Mouse (Mus musculus): ENCODE measurements at regions not wholly inside any gene's neighbourhood (a gene's known extent, or its start where the extent isn't known, plus 50 kb on each side); places are given as distances from the start of the nearest gene placed in this dataset.

- DNase-seq (no peak), ATAC-seq (no peak)
- no peaks in the 10 kb centered on the region for H3K36me3 ChIP-seq (replicated peaks; ENCODE audit: insufficient read depth, low read length)
- H3K27ac ChIP-seq (ENCODE audit: low read depth): no peak overlapping the region
- no peak for TF ChIP-seq CTCF (IDR thresholded peaks at IDR 0.05; ENCODE audit: low read depth)
- TF ChIP-seq EP300 (IDR thresholded peaks at IDR 0.05; ENCODE audit: low read depth): no peak
- no peak overlapping the region for H3K9ac ChIP-seq (replicated peaks)
- no peak overlapping the region for H3K4me3 ChIP-seq (ENCODE audit: low read depth, low read length)
- H3K27me3 ChIP-seq (ENCODE audit: insufficient read depth, low read length): no peaks in the 10 kb centered on the region
- no peaks in the 10 kb centered on the region for H3K4me1 ChIP-seq (ENCODE audit: insufficient read depth)
- no peaks in the 10 kb centered on the region for H3K9me3 ChIP-seq (ENCODE audit: low read length)
- 86% methylated on average over 1 of the region's 1 CpGs for WGBS (ENCODE audit: insufficient replicate concordance)
- no peak overlapping the region for H3K4me2 ChIP-seq (ENCODE audit: low read depth, low read length)
Measured at GRCm38 (mm10) chr7:113010150-113010549, 56.4 kb downstream of the Rassf10 start.

GRCm38 (mm10) chr7:113017092-113017755 lies 63.5 kb downstream of the Rassf10 start:
- WGBS (ENCODE audit: insufficient replicate concordance): 33% methylated on average over 8 of the region's 8 CpGs
- no peaks in the 10 kb centered on the region for H3K36me3 ChIP-seq (replicated peaks; ENCODE audit: insufficient read depth, low read length)
- TF ChIP-seq CTCF (IDR thresholded peaks at IDR 0.05; ENCODE audit: low read depth): no peak
- no peak for TF ChIP-seq EP300 (IDR thresholded peaks at IDR 0.05; ENCODE audit: low read depth)
- H3K4me2 ChIP-seq (ENCODE audit: low read depth, low read length): no peak overlapping the region
- DNase-seq: no peak
- no peak for ATAC-seq
- no peaks in the 10 kb centered on the region for H3K27me3 ChIP-seq (ENCODE audit: insufficient read depth, low read length)
- H3K9ac ChIP-seq (replicated peaks): no peak overlapping the region
- no peak overlapping the region for H3K27ac ChIP-seq (ENCODE audit: low read depth)
- no peaks in the 10 kb centered on the region for H3K4me1 ChIP-seq (ENCODE audit: insufficient read depth)
- no peak overlapping the region for H3K4me3 ChIP-seq (ENCODE audit: low read depth, low read length)
- no peaks in the 10 kb centered on the region for H3K9me3 ChIP-seq (ENCODE audit: low read length)

GRCm38 (mm10) chr7:113021412-113021811 lies 67.7 kb downstream of the Rassf10 start:
- no peaks in the 10 kb centered on the region for H3K9me3 ChIP-seq (ENCODE audit: low read length)
- H3K36me3 ChIP-seq (replicated peaks; ENCODE audit: insufficient read depth, low read length): no peaks in the 10 kb centered on the region
- DNase-seq: no peak
- H3K4me3 ChIP-seq (ENCODE audit: low read depth, low read length): no peak overlapping the region
- no peak overlapping the region for H3K9ac ChIP-seq (replicated peaks)
- no peak for TF ChIP-seq CTCF (IDR thresholded peaks at IDR 0.05; ENCODE audit: low read depth)
- TF ChIP-seq EP300 (IDR thresholded peaks at IDR 0.05; ENCODE audit: low read depth): no peak
- no peak overlapping the region for H3K27ac ChIP-seq (ENCODE audit: low read depth)
- H3K27me3 ChIP-seq (ENCODE audit: insufficient read depth, low read length): no peaks in the 10 kb centered on the region
- no peak overlapping the region for H3K4me2 ChIP-seq (ENCODE audit: low read depth, low read length)
- H3K4me1 ChIP-seq (ENCODE audit: insufficient read depth): no peaks in the 10 kb centered on the region
- WGBS (ENCODE audit: insufficient replicate concordance): 34% methylated on average over 5 of the region's 5 CpGs
- ATAC-seq: no peak

DNA sequence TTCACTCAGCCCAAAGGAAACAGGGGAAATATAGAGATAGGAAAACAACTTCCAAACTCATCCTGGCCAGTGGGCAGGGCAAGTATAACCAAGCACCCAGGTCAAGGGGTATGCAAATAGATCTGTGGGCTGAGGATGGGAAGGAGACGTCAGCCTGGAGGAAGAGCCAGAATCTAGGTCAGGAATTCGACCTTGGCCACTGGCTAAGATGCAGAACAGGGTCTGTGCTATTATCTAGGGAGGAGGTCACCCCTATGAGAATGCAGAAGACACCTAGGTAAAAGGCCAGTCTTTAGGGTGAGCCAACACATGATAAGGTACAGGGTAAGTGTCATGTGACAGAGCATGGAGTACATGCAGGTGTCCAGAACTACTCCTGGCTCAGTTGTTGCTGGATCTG lies 68.8 kb downstream of the Rassf10 start:
- ATAC-seq: no peak
- Histone ChIP-seq H3K4me1 (ENCODE audit: insufficient read depth) (no peaks in the 10 kb centered on the region), H3K9me3 (ENCODE audit: low read length) (no peaks in the 10 kb centered on the region), H3K4me3 (ENCODE audit: low read depth, low read length) (no peak overlapping the region), H3K36me3 (replicated peaks; ENCODE audit: insufficient read depth, low read length) (no peaks in the 10 kb centered on the region), H3K4me2 (ENCODE audit: low read depth, low read length) (no peak overlapping the region), H3K27ac (ENCODE audit: low read depth) (no peak overlapping the region), H3K9ac (replicated peaks) (no peak overlapping the region), H3K27me3 (ENCODE audit: insufficient read depth, low read length) (no peaks in the 10 kb centered on the region)
- no peak for DNase-seq
- TF ChIP-seq EP300 (IDR thresholded peaks at IDR 0.05; ENCODE audit: low read depth): no peak
- no peak for TF ChIP-seq CTCF (IDR thresholded peaks at IDR 0.05; ENCODE audit: low read depth)
- 24% methylated on average over 2 of the region's 2 CpGs for WGBS (ENCODE audit: insufficient replicate concordance)

- Histone ChIP-seq H3K4me3 (ENCODE audit: low read depth, low read length) (no peak overlapping the region), H3K9ac (replicated peaks) (no peak overlapping the region), H3K9me3 (ENCODE audit: low read length) (no peaks in the 10 kb centered on the region), H3K4me2 (ENCODE audit: low read depth, low read length) (no peak overlapping the region), H3K4me1 (ENCODE audit: insufficient read depth) (no peaks in the 10 kb centered on the region), H3K27ac (ENCODE audit: low read depth) (no peak overlapping the region), H3K36me3 (replicated peaks; ENCODE audit: insufficient read depth, low read length) (no peaks in the 10 kb centered on the region), H3K27me3 (ENCODE audit: insufficient read depth, low read length) (no peaks in the 10 kb centered on the region)
- TF ChIP-seq CTCF (IDR thresholded peaks at IDR 0.05; ENCODE audit: low read depth) (no peak), EP300 (IDR thresholded peaks at IDR 0.05; ENCODE audit: low read depth) (no peak)
- ATAC-seq: no peak
- no peak for DNase-seq
- WGBS (ENCODE audit: insufficient replicate concordance): 73% methylated on average over 1 of the region's 1 CpGs
Measured at GRCm38 (mm10) chr7:113025758-113026157, 72.0 kb downstream of the Rassf10 start.

DNA sequence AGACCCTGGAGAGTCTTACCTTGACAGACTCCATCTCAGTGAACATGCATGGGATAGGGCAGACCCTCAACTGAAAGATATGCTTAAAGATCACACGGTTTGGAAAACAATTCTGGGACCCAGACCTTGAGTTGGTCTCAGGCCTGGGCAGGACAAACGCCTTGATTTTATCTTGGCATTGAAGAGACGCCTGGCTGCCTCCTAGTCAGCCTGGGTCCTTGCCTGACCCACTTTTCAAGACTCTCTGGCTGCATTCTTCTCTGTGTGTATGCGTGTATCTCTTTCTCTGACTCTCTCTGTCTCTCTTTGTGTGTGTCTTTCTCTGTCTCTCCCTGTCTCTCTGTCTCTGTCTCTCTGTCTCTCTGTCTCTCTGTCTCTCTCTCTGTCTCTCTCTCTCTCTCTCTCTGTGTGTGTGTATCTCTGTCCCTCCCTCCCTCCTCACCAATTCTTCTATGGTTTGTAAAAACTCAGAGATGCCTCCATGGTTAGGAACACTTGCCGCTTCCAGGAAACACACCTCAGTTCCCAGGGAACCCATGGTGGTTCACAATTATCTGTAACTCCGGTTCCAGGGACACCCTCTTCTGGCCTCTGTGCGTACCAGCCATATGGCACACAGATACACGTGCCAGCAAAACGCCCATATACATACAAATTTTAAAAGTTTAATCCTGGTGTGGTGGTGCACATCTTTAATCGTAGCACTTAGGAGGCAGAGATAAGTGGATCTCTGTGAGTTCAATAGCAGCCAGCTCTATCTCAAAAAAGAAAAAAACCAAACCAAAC lies 72.7 kb downstream of the Rassf10 start:
- no peak for ATAC-seq
- no peaks in the 10 kb centered on the region for H3K36me3 ChIP-seq (replicated peaks; ENCODE audit: insufficient read depth, low read length)
- H3K27ac ChIP-seq (ENCODE audit: low read depth): no peak overlapping the region
- no peak overlapping the region for H3K9ac ChIP-seq (replicated peaks)
- no peak overlapping the region for H3K4me3 ChIP-seq (ENCODE audit: low read depth, low read length)
- 70% methylated on average over 10 of the region's 10 CpGs for WGBS (ENCODE audit: insufficient replicate concordance)
- no peak for DNase-seq
- no peaks in the 10 kb centered on the region for H3K4me1 ChIP-seq (ENCODE audit: insufficient read depth)
- TF ChIP-seq CTCF (IDR thresholded peaks at IDR 0.05; ENCODE audit: low read depth) (no peak), EP300 (IDR thresholded peaks at IDR 0.05; ENCODE audit: low read depth) (no peak)
- H3K4me2 ChIP-seq (ENCODE audit: low read depth, low read length): no peak overlapping the region
- H3K27me3 ChIP-seq (ENCODE audit: insufficient read depth, low read length): no peaks in the 10 kb centered on the region
- H3K9me3 ChIP-seq (ENCODE audit: low read length): no peaks in the 10 kb centered on the region

Measured in liver, postnatal 0 days (tissue).